Mouse (Mus musculus) limb, embryonic 10.5 days (tissue): ENCODE measurements around the gene Robo2. TPM values are rescaled to one million over a fixed set of nuclear protein-coding genes. Genes with fewer than 3 reads are reported as not detected.

Experiments used
- DNase-seq: peaks from one replicate; pipeline ENCODE4 v3.0.0-alpha.2; 2017; ENCODE audit warnings: low spot score
- H3K27ac ChIP-seq: fragments of 300-500 bp; sonication (generic); 2 replicates; pipeline ENCODE4 v1.5.1; 2016; ENCODE audit warnings: mild to moderate bottlenecking
- H3K27me3 ChIP-seq: fragments of 300-500 bp; sonication (generic); 2 replicates; pipeline ENCODE4 v1.6.1; 2016; ENCODE audit warnings: low read depth, mild to moderate bottlenecking; ENCODE audit not compliant: poor library complexity, severe bottlenecking
- H3K36me3 ChIP-seq: fragments of 300-500 bp; sonication (generic); 2 replicates; pipeline ENCODE4 v1.6.1; 2016; ENCODE audit warnings: mild to moderate bottlenecking, moderate library complexity
- H3K4me1 ChIP-seq: fragments of 300-500 bp; sonication (generic); 2 replicates; pipeline ENCODE4 v1.6.1; 2016
- H3K4me3 ChIP-seq: fragments of 300-500 bp; sonication (generic); 2 replicates; pipeline ENCODE4 v1.5.1; 2016; ENCODE audit warnings: mild to moderate bottlenecking, moderate library complexity
- H3K9me3 ChIP-seq: fragments of 300-500 bp; sonication (generic); replicated peaks from 2 replicates; pipeline ENCODE4 v1.6.1; 2016; ENCODE audit warnings: mild to moderate bottlenecking
- WGBS: fragments of 180-500 bp; shearing (Covaris S2); methylation state at CpG from one replicate; pipeline ENCODE4 v1.1.7; 2016; 5-methylcytosine and 5-hydroxymethylcytosine counted together
- polyA plus RNA-seq: library from polyadenylated mRNA; unstranded; fragments of >200 nt; fragmentation: Nextera tagmentation; extraction: Ambion mirVana; gene quantifications from 2 replicates; pipeline ENCODE4 v1.2.1, GENCODE M21; 2016

Gene Robo2
- 38.8 and 84.8 TPM in 2 replicates for polyA plus RNA-seq

GRCm38 (mm10) chr16:74411481-74412251 is at the start of gene Robo2:
Gene Robo2 (minus strand): TSS chr16:74411825.
- WGBS, result under 1% methylated on average over 43 of the region's 43 CpGs
- Histone ChIP-seq H3K27me3 (no peaks in the 10 kb centered on the region), H3K4me3 (peak within 1 kb of the TSS; percentile 73), H3K9me3 (no peaks in the 10 kb centered on the region), H3K4me1 (peaks cover 24% of the 10 kb centered on the region), H3K36me3 (no peaks in the 10 kb centered on the region), H3K27ac (peak within 1 kb of the TSS; percentile 95)
- DNase-seq, result peak; percentile 82

- WGBS, result 77% methylated on average over 3 of the region's 3 CpGs
- Histone ChIP-seq H3K4me3 (no peak overlapping the region), H3K27ac (no peak overlapping the region), H3K9me3 (no peaks in the 10 kb centered on the region), H3K4me1 (peaks cover 8% of the 10 kb centered on the region), H3K36me3 (no peaks in the 10 kb centered on the region), H3K27me3 (no peaks in the 10 kb centered on the region)
- DNase-seq, result no peak
These were observed 46.5 kb upstream of the Robo2 start for GRCm38 (mm10) chr16:74458138-74458537.

GRCm38 (mm10) chr16:74457736-74458135 is 46.1 kb upstream of the Robo2 start:
- Histone ChIP-seq H3K36me3 (no peaks in the 10 kb centered on the region), H3K9me3 (no peaks in the 10 kb centered on the region), H3K4me3 (no peak overlapping the region), H3K4me1 (peaks cover 12% of the 10 kb centered on the region), H3K27me3 (no peaks in the 10 kb centered on the region), H3K27ac (no peak overlapping the region)
- DNase-seq, result no peak
- WGBS, result 88% methylated on average over 8 of the region's 8 CpGs

- Histone ChIP-seq H3K4me3 (no peak overlapping the region), H3K36me3 (no peaks in the 10 kb centered on the region), H3K27ac (no peak overlapping the region), H3K9me3 (no peaks in the 10 kb centered on the region), H3K4me1 (peaks cover 15% of the 10 kb centered on the region), H3K27me3 (no peaks in the 10 kb centered on the region)
- WGBS, result 84% methylated on average over 5 of the region's 5 CpGs
- no peak for DNase-seq
These were observed 45.3 kb upstream of the Robo2 start for GRCm38 (mm10) chr16:74456808-74457470.

- WGBS, result 49% methylated on average over 2 of the region's 2 CpGs
- Histone ChIP-seq H3K27me3 (no peaks in the 10 kb centered on the region), H3K4me1 (peaks cover 15% of the 10 kb centered on the region)
These were observed 43.6 kb upstream of the Robo2 start for GRCm38 (mm10) chr16:74455179-74455578.

GRCm38 (mm10) chr16:74448025-74448424 is 36.4 kb upstream of the Robo2 start:
- Histone ChIP-seq H3K9me3 (no peaks in the 10 kb centered on the region), H3K27me3 (no peaks in the 10 kb centered on the region), H3K27ac (no peak overlapping the region), H3K36me3 (no peaks in the 10 kb centered on the region), H3K4me3 (no peak overlapping the region), H3K4me1 (0 out of 2 replicates have a peak, but pooled peaks cover 6% of the 10 kb centered on the region)
- 76% methylated on average over 4 of the region's 4 CpGs for WGBS
- DNase-seq, result no peak

More at GRCm38 (mm10) chr16:74455179-74455578, 43.6 kb upstream of the Robo2 start:
- H3K27ac ChIP-seq, result no peak overlapping the region
- H3K36me3 ChIP-seq, result no peaks in the 10 kb centered on the region
- no peak overlapping the region for H3K4me3 ChIP-seq
- H3K9me3 ChIP-seq, result no peaks in the 10 kb centered on the region
- DNase-seq, result no peak

- Histone ChIP-seq H3K4me1 (peaks cover 10% of the 10 kb centered on the region), H3K4me3 (no peak overlapping the region), H3K27me3 (no peaks in the 10 kb centered on the region), H3K27ac (no peak overlapping the region), H3K9me3 (no peaks in the 10 kb centered on the region), H3K36me3 (no peaks in the 10 kb centered on the region)
- DNase-seq, result no peak
- 62% methylated on average over 2 of the region's 2 CpGs for WGBS
These were observed 15.4 kb upstream of the Robo2 start for GRCm38 (mm10) chr16:74427071-74427470.

- Histone ChIP-seq H3K27me3 (no peaks in the 10 kb centered on the region), H3K27ac (no peak overlapping the region), H3K4me1 (peaks cover 10% of the 10 kb centered on the region), H3K4me3 (no peak overlapping the region), H3K9me3 (no peaks in the 10 kb centered on the region), H3K36me3 (no peaks in the 10 kb centered on the region)
- 85% methylated on average over 2 of the region's 2 CpGs for WGBS
- DNase-seq, result no peak
These were observed 8.7 kb upstream of the Robo2 start for GRCm38 (mm10) chr16:74420324-74420723.

GRCm38 (mm10) chr16:74412471-74413291 is 1.1 kb upstream of the Robo2 start:
- DNase-seq, result peak; percentile 75
- H3K36me3 ChIP-seq, result no peaks in the 10 kb centered on the region
- H3K4me3 ChIP-seq, result peak overlapping the region; percentile 73
- H3K9me3 ChIP-seq, result no peaks in the 10 kb centered on the region
- H3K27ac ChIP-seq, result peak overlapping the region; percentile 95
- H3K27me3 ChIP-seq, result no peaks in the 10 kb centered on the region
- 0% methylated on average over 20 of the region's 20 CpGs for WGBS
- peaks cover 23% of the 10 kb centered on the region for H3K4me1 ChIP-seq

GRCm38 (mm10) chr16:74411021-74411420 is 604 bp downstream of the Robo2 start:
- Histone ChIP-seq H3K36me3 (peaks cover 2% of the 10 kb centered on the region; the same call in 1 of the 2 replicates), H3K4me1 (peaks cover 26% of the 10 kb centered on the region), H3K4me3 (peak overlapping the region; percentile 73), H3K27ac (peak overlapping the region; percentile 95), H3K9me3 (no peaks in the 10 kb centered on the region), H3K27me3 (no peaks in the 10 kb centered on the region)
- no peak for DNase-seq
- under 1% methylated on average over 16 of the region's 16 CpGs for WGBS

GRCm38 (mm10) chr16:74410125-74410524 is 1.5 kb downstream of the Robo2 start:
- H3K36me3 ChIP-seq, result peaks cover 2% of the 10 kb centered on the region; the same call in 1 of the 2 replicates
- peaks cover 26% of the 10 kb centered on the region for H3K4me1 ChIP-seq
- peak overlapping the region; percentile 95 for H3K27ac ChIP-seq
- 17% methylated on average over 6 of the region's 6 CpGs for WGBS
- no peaks in the 10 kb centered on the region for H3K27me3 ChIP-seq
- no peak for DNase-seq
- peak overlapping the region; percentile 73 for H3K4me3 ChIP-seq
- H3K9me3 ChIP-seq, result no peaks in the 10 kb centered on the region

GRCm38 (mm10) chr16:74409548-74409947 is 2.1 kb downstream of the Robo2 start:
- 83% methylated on average over 4 of the region's 4 CpGs for WGBS
- Histone ChIP-seq H3K36me3 (peaks cover 2% of the 10 kb centered on the region; the same call in 1 of the 2 replicates), H3K4me1 (peaks cover 26% of the 10 kb centered on the region), H3K27me3 (no peaks in the 10 kb centered on the region), H3K27ac (peak overlapping the region; percentile 95; the same call in 1 of the 2 replicates), H3K9me3 (no peaks in the 10 kb centered on the region), H3K4me3 (peak overlapping the region; percentile 73)
- DNase-seq, result no peak
